Mouse (Mus musculus) hindbrain, embryonic 10.5 days (tissue): ENCODE data around the gene Tff2. TPM values are rescaled to one million over a fixed set of nuclear protein-coding genes. Genes with fewer than 3 reads are reported as not detected.

Experiments used
- DNase-seq: peaks from one replicate; pipeline ENCODE4 v3.0.0-alpha.2; 2017; ENCODE audit warnings: low spot score
- H3K27ac ChIP-seq: fragments of 300-500 bp; sonication (generic); 2 replicates; pipeline ENCODE4 v1.5.1; 2016; ENCODE audit warnings: mild to moderate bottlenecking, moderate library complexity
- H3K27me3 ChIP-seq: fragments of 300-500 bp; sonication (generic); 2 replicates; pipeline ENCODE4 v1.6.1; 2016; ENCODE audit warnings: mild to moderate bottlenecking; ENCODE audit not compliant: poor library complexity, insufficient read depth, severe bottlenecking
- H3K36me3 ChIP-seq: fragments of 300-500 bp; sonication (generic); 2 replicates; pipeline ENCODE4 v1.6.1; 2016; ENCODE audit warnings: mild to moderate bottlenecking, moderate library complexity
- H3K4me1 ChIP-seq: fragments of 300-500 bp; sonication (generic); replicated peaks from 2 replicates; pipeline ENCODE4 v1.6.1; 2016; ENCODE audit warnings: mild to moderate bottlenecking
- H3K4me3 ChIP-seq: fragments of 300-500 bp; sonication (generic); 2 replicates; pipeline ENCODE4 v1.5.1; 2016; ENCODE audit warnings: mild to moderate bottlenecking, moderate library complexity
- H3K9me3 ChIP-seq: fragments of 300-500 bp; sonication (generic); 2 replicates; pipeline ENCODE4 v1.6.1; 2016; ENCODE audit warnings: mild to moderate bottlenecking, moderate library complexity
- WGBS: fragments of 180-500 bp; shearing (Covaris S2); methylation state at CpG from one replicate; pipeline ENCODE4 v1.1.7; 2016; 5-methylcytosine and 5-hydroxymethylcytosine counted together
- polyA plus RNA-seq: library from polyadenylated mRNA; unstranded; fragments of >200 nt; fragmentation: Nextera tagmentation; extraction: Ambion mirVana; gene quantifications from 2 replicates; pipeline ENCODE4 v1.2.1, GENCODE M21; 2016

The Tff2 gene
- polyA plus RNA-seq, 1 experiment from 2014 or later: not detected

GRCm38 (mm10) chr17:31162607-31163006, 18.5 kb upstream of the Tff2 start:
- 88% methylated on average over 12 of the region's 12 CpGs for WGBS

GRCm38 (mm10) chr17:31160291-31160690, 16.2 kb upstream of the Tff2 start:
- no peak overlapping the region for H3K4me3 ChIP-seq
- H3K36me3 ChIP-seq: no peaks in the 10 kb centered on the region
- no peak overlapping the region for H3K27ac ChIP-seq
- H3K27me3 ChIP-seq: no peaks in the 10 kb centered on the region
- H3K4me1 ChIP-seq: 0 out of 2 replicates have a peak, but pooled peaks cover 2% of the 10 kb centered on the region
- WGBS: 71% methylated on average over 4 of the region's 4 CpGs
- H3K9me3 ChIP-seq: no peaks in the 10 kb centered on the region
- no peak for DNase-seq

More at GRCm38 (mm10) chr17:31162607-31163006, 18.5 kb upstream of the Tff2 start:
- no peak overlapping the region for H3K27ac ChIP-seq
- no peak for DNase-seq
- no peak overlapping the region for H3K4me3 ChIP-seq
- no peaks in the 10 kb centered on the region for H3K27me3 ChIP-seq
- no peaks in the 10 kb centered on the region for H3K36me3 ChIP-seq
- H3K9me3 ChIP-seq: no peaks in the 10 kb centered on the region
- H3K4me1 ChIP-seq: 0 out of 2 replicates have a peak, but pooled peaks cover 2% of the 10 kb centered on the region

- WGBS: 77% methylated on average over 6 of the region's 6 CpGs
- Histone ChIP-seq H3K36me3 (no peaks in the 10 kb centered on the region), H3K27ac (no peak overlapping the region), H3K9me3 (no peaks in the 10 kb centered on the region), H3K4me3 (no peak overlapping the region), H3K27me3 (no peaks in the 10 kb centered on the region), H3K4me1 (0 out of 2 replicates have a peak, but pooled peaks cover 2% of the 10 kb centered on the region)
- DNase-seq: no peak
Measured at GRCm38 (mm10) chr17:31157921-31158320, 13.8 kb upstream of the Tff2 start.

DNA sequence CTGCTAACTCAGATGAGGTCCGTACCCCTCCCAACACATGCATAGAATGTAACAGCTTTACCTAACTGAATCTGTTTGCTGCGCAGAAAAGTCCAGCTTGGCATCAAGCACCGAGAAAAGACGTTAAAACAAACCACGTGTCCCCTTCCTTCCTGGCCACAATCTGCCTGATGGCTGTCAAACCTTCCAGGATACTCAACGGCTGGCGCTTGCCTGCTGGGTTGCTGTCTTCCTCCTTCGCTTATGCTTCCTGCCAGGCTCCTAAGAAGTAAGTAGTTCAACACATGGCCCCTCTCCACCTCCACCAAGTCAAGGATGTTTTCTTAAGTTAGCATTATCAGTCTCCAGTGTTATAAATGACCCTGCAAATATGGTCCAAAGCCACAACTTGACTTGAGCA, 9.7 kb upstream of the Tff2 start:
- 0 out of 2 replicates have a peak, but pooled peaks cover 6% of the 10 kb centered on the region for H3K9me3 ChIP-seq
- H3K36me3 ChIP-seq: no peaks in the 10 kb centered on the region
- no peak overlapping the region for H3K4me3 ChIP-seq
- DNase-seq: no peak
- H3K27ac ChIP-seq: no peak overlapping the region
- H3K4me1 ChIP-seq: peaks cover 7% of the 10 kb centered on the region
- 82% methylated on average over 8 of the region's 8 CpGs for WGBS
- no peaks in the 10 kb centered on the region for H3K27me3 ChIP-seq

- no peak overlapping the region for H3K4me3 ChIP-seq
- WGBS: 91% methylated on average over 9 of the region's 9 CpGs
- no peak for DNase-seq
- 0 out of 2 replicates have a peak, but pooled peaks cover 6% of the 10 kb centered on the region for H3K9me3 ChIP-seq
- H3K4me1 ChIP-seq: peaks cover 7% of the 10 kb centered on the region
- H3K36me3 ChIP-seq: no peaks in the 10 kb centered on the region
- H3K27ac ChIP-seq: no peak overlapping the region
- no peaks in the 10 kb centered on the region for H3K27me3 ChIP-seq
Measured at GRCm38 (mm10) chr17:31152966-31153499, 9.0 kb upstream of the Tff2 start.

DNA sequence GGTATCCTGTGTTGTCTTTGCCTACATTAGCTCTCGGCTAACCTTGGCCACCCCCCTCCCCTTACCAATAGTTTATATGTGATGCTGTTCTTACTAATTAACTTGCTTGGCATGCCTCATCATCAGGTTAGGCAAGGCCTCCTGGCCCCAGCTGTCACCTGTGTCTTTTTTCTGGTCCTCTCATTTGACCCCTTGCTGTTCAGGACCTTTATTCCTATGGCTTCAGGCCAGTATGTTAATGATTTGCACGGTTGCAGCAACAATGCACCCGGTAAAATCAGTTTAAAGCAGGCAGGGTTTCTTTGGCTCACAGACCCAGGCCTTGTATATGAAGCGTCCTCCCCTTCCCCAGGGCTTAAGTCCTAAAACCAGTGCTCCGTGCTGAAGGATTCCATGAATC, 8.4 kb upstream of the Tff2 start:
- H3K9me3 ChIP-seq: 0 out of 2 replicates have a peak, but pooled peaks cover 6% of the 10 kb centered on the region
- DNase-seq: no peak
- no peak overlapping the region for H3K27ac ChIP-seq
- H3K4me1 ChIP-seq: peaks cover 7% of the 10 kb centered on the region
- H3K4me3 ChIP-seq: no peak overlapping the region
- H3K36me3 ChIP-seq: no peaks in the 10 kb centered on the region
- H3K27me3 ChIP-seq: no peaks in the 10 kb centered on the region
- 60% methylated on average over 5 of the region's 5 CpGs for WGBS

DNA sequence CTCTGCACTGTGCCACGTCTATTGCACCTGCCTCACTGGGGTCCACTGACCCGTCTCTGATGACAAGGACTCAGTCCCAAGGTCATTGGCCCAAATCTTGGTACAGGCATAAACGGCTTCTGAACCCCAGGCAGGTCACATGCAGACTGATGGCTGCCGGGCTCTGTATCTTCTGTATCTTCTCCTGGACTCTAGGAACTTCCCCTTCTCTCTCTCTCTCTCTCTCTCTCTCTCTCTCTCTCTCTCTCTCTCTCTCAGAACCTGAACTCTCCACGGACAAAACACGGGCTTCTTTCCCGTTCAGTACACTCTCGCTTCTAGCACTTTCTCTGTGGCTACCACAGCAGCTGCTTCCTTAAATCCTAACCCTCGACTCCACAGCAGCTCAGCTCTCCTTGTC, 1.9 kb upstream of the Tff2 start:
- H3K36me3 ChIP-seq: no peaks in the 10 kb centered on the region
- 87% methylated on average over 9 of the region's 9 CpGs for WGBS
- H3K4me3 ChIP-seq: no peak overlapping the region
- H3K9me3 ChIP-seq: 0 out of 2 replicates have a peak, but pooled peaks cover 13% of the 10 kb centered on the region
- H3K4me1 ChIP-seq: no peaks in the 10 kb centered on the region
- no peaks in the 10 kb centered on the region for H3K27me3 ChIP-seq
- H3K27ac ChIP-seq: no peak overlapping the region
- DNase-seq: no peak

GRCm38 (mm10) chr17:31142116-31142515, 2.0 kb downstream of the Tff2 start:
- H3K9me3 ChIP-seq: 0 out of 2 replicates have a peak, but pooled peaks cover 7% of the 10 kb centered on the region
- H3K4me1 ChIP-seq: no peaks in the 10 kb centered on the region; the same call in 1 of the 2 replicates
- no peaks in the 10 kb centered on the region for H3K36me3 ChIP-seq
- no peak overlapping the region for H3K27ac ChIP-seq
- H3K4me3 ChIP-seq: no peak overlapping the region
- DNase-seq: no peak
- H3K27me3 ChIP-seq: no peaks in the 10 kb centered on the region
- WGBS: 89% methylated on average over 7 of the region's 7 CpGs

- no peaks in the 10 kb centered on the region for H3K9me3 ChIP-seq
Measured at GRCm38 (mm10) chr17:31138398-31138797, 5.7 kb downstream of the Tff2 start.

GRCm38 (mm10) chr17:31136821-31137220, 7.3 kb downstream of the Tff2 start:
- Histone ChIP-seq H3K9me3 (no peaks in the 10 kb centered on the region), H3K36me3 (no peaks in the 10 kb centered on the region), H3K4me1 (no peaks in the 10 kb centered on the region; the same call in 1 of the 2 replicates), H3K27me3 (no peaks in the 10 kb centered on the region), H3K27ac (no peak overlapping the region), H3K4me3 (no peak overlapping the region)
- 79% methylated on average over 1 of the region's 1 CpGs for WGBS
- DNase-seq: no peak

More at GRCm38 (mm10) chr17:31138398-31138797, 5.7 kb downstream of the Tff2 start:
- H3K27me3 ChIP-seq: no peaks in the 10 kb centered on the region
- H3K4me3 ChIP-seq: no peak overlapping the region
- WGBS: 24% methylated on average over 5 of the region's 5 CpGs
- H3K4me1 ChIP-seq: no peaks in the 10 kb centered on the region; the same call in 1 of the 2 replicates
- peak; percentile 54 for DNase-seq
- H3K36me3 ChIP-seq: no peaks in the 10 kb centered on the region
- H3K27ac ChIP-seq: no peak overlapping the region

GRCm38 (mm10) chr17:31136291-31136690, 7.8 kb downstream of the Tff2 start:
- 62% methylated on average over 3 of the region's 3 CpGs for WGBS
- no peak overlapping the region for H3K27ac ChIP-seq
- no peaks in the 10 kb centered on the region for H3K9me3 ChIP-seq
- no peaks in the 10 kb centered on the region for H3K36me3 ChIP-seq
- DNase-seq: no peak
- H3K27me3 ChIP-seq: no peaks in the 10 kb centered on the region
- no peaks in the 10 kb centered on the region; the same call in 1 of the 2 replicates for H3K4me1 ChIP-seq
- H3K4me3 ChIP-seq: no peak overlapping the region

DNA sequence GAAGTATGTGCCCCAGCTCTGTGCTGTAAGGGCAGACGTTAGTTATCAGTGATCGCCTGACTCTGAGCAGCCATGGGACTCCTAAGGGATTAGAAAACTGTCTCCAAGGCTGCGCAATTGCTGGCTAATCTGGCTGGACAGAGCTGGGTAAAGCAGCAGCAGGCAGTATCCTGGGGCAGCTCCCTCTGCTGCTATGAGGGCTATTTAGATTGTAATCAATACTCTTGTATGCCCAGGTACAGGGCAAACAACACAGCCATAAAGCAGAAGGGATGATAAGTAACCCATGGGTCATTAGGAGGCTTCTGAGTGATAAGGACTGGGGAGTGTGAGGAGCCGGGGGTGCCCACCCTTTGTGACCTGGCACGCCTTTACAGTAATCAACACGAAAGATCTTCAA, 9.2 kb downstream of the Tff2 start:
- no peaks in the 10 kb centered on the region for H3K4me1 ChIP-seq
- 80% methylated on average over 6 of the region's 6 CpGs for WGBS
- no peaks in the 10 kb centered on the region for H3K36me3 ChIP-seq
- no peak for DNase-seq
- no peak overlapping the region for H3K27ac ChIP-seq
- no peaks in the 10 kb centered on the region for H3K27me3 ChIP-seq
- H3K4me3 ChIP-seq: no peak overlapping the region
- H3K9me3 ChIP-seq: no peaks in the 10 kb centered on the region

- 81% methylated on average over 15 of the region's 15 CpGs for WGBS
- Histone ChIP-seq H3K27me3 (no peaks in the 10 kb centered on the region), H3K27ac (no peak overlapping the region), H3K4me3 (no peak overlapping the region), H3K9me3 (no peaks in the 10 kb centered on the region), H3K4me1 (peaks cover 8% of the 10 kb centered on the region), H3K36me3 (no peaks in the 10 kb centered on the region)
- DNase-seq: no peak
Measured at GRCm38 (mm10) chr17:31133776-31134175, 10.3 kb downstream of the Tff2 start.
